Mouse (Mus musculus): Measurements from ENCODE around the gene Bmp7.
A peak's percentile ranks its signal among the peaks of the same experiment; 100 is the strongest.

Gene Bmp7

GRCm38 (mm10) chr2:172940003-172940798 lies at the start of gene Bmp7:
Bmp7 (minus strand) TSS chr2:172940321.
- peak; percentile 72 for DNase-seq (ENCODE audit: low spot score)

DNA sequence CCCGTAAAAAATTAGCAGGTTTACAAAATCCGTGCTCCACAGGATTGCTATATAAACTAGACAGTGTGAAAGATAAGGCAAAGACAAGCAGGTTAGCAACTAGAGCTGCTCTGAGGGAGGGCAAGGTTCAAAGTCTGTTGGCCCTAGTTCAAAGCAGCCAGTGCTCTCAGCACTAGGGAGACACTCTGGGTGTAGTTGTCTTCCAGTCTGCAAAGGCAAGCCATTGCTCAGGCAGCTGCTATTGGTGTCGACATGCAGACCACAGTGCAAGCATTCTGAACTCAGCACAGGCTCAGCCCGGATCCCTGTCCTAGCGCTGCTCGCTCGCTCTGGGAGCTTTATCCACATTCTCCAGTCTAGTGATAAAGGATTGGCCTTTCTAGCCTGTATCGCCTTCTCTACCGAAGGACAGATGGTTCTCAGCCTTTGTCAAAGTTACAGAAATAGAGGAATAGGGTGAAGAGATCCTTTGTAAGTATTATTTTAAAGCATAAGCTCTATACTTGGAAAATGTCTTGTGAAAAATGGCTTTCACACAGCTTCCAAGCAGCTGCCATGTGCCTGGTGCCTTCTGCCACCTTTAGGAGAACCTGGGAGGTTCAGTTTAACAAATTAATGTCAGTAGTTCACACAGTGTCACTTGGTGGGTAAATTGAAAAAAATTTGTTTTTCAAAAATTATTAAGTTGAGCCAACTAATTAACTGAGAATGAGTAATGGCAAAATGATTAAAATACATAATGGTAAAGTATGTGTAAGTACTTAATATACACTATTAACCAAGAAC lies 42.8 kb upstream of the Bmp7 start:
- DNase-seq (ENCODE audit: low spot score) = no peak

GRCm38 (mm10) chr2:172979666-172980345 lies 39.7 kb upstream of the Bmp7 start:
- DNase-seq (ENCODE audit: low spot score) = peak; percentile 89

DNA sequence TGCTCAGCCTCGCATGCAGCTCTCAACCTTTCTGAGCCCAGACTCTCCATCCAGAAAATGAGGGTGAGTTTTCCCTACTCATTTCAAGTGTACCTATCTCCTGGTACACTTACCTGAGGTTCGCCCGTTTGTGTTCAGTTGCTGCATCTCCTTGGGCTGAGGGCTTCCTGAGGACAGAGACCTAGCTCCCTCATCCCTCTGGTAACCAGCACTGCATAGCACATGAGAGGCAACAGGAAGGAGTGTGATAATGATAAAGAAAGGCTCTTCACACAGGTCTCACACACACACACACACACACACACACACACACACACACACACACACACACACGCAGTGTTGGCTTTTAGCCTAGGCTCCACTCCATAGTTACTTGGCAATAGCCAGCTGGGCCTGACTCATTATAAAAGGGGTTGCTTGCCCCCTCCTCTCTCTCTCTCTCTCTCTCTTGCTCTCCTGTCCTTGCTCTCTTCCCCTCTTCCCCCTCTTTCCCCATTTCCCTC lies 38.1 kb upstream of the Bmp7 start:
- no peak for DNase-seq (ENCODE audit: low spot score)

GRCm38 (mm10) chr2:172977409-172978130 lies 37.4 kb upstream of the Bmp7 start, which contains the start of gene Spo11:
Spo11 (plus strand) TSS chr2:172977700.
- DNase-seq (ENCODE audit: low spot score) = peak; percentile 37

- DNase-seq (ENCODE audit: low spot score) = no peak
These were observed 36.6 kb upstream of the Bmp7 start for GRCm38 (mm10) chr2:172976661-172977238.

DNA sequence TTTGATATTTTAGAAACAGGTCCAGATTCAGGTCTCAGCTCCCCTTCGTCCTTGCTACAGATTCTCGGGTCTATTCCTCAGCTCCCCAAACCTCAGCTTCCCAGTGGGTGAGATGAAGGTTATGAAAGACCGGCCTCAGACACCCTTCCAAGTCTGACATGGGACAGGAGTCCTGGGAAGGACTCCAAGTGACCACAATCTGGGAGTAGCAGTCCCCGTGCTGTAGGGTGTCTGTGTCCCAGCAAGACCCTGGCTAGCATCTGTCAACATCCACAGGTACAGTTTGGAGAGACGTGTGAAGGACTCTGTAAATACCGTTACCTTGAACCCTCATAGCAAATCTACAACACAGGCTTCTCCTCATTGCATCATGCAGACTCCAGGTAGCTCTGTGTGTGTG lies 35.0 kb upstream of the Bmp7 start:
- no peak for DNase-seq (ENCODE audit: low spot score)

- DNase-seq (ENCODE audit: low spot score) = no peak
These were observed 34.6 kb upstream of the Bmp7 start for GRCm38 (mm10) chr2:172974701-172975100.

DNA sequence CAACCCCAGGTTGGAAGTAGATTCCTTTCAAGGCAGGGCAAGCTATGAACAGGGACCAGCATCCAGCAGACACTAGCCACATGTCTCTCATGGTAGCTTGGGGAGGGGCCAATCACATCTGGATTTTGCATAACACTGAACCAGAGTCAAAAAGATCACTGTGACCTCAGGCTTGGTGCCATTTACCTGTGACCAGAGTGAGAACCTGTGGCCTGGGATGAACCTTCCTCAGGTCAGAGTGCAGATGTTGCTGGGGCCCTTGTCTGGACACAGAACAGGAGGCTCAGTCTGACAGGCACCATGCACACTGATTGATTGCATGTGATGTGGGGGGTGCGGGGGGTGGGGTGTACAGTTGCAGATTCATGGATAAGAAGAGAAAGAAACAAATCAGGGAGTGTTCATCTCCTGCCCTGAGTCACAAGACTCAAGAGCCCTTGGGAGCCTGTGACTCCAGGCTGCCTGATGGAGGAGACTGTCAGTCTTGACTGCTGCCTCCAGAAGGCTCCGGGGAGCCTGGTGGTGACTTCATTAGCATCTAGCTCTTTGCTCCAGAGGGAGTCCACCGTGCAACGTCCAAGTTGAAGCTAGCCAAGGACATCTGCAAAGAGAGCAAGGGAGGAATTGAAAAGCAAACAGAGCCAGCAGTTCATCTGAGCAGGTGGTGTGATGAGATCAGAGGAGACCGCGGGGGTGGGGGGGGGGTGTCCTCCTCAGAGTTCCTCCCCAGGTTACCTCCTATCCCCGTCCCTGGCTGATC lies 33.9 kb upstream of the Bmp7 start:
- DNase-seq (ENCODE audit: low spot score) = no peak

- no peak for DNase-seq (ENCODE audit: low spot score)
These were observed 31.7 kb upstream of the Bmp7 start for GRCm38 (mm10) chr2:172971865-172972264.

DNA sequence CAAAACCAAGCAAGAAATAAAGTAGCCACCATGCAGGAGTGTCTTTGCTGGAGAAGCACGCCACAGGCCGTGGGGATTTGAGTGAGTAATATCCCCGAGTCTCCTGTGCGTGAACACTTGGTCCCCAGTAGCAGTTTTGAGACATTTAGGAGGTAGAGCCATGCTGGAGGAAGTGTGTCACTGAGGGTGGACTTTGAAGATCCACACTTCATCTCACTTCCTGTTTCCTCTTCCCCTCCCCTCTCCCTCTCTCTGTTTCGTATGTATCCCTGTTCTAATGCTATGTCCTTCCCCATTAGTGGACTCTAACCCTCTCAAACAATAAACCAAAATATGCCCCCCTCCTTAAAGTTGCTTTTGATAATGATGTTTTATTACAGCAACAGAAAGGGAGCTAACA lies 26.4 kb upstream of the Bmp7 start:
- no peak for DNase-seq (ENCODE audit: low spot score)

GRCm38 (mm10) chr2:172965249-172965648 lies 25.1 kb upstream of the Bmp7 start:
- no peak for DNase-seq (ENCODE audit: low spot score)

- DNase-seq (ENCODE audit: low spot score) = no peak
These were observed 21.1 kb upstream of the Bmp7 start for GRCm38 (mm10) chr2:172961211-172961610.

DNA sequence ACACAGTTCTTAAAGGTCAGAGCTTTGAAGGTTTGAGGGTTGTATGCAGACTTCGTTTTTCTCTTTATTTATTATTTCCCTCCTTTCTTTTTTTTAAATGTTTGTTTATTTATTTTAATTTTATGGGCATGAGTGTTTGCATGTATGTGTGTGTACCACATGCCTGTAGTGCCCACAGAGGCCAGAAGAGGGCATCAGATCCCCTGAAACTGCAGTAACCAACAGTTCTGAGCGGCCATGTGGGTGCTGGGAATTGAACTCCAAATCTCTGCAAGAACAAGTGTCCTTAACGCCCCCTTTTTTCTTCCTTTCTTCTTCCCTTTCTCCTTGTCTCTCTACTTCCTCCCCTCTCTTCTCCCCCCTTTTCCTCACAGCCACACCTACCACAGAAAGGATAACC lies 20.2 kb upstream of the Bmp7 start:
- DNase-seq (ENCODE audit: low spot score) = no peak

DNA sequence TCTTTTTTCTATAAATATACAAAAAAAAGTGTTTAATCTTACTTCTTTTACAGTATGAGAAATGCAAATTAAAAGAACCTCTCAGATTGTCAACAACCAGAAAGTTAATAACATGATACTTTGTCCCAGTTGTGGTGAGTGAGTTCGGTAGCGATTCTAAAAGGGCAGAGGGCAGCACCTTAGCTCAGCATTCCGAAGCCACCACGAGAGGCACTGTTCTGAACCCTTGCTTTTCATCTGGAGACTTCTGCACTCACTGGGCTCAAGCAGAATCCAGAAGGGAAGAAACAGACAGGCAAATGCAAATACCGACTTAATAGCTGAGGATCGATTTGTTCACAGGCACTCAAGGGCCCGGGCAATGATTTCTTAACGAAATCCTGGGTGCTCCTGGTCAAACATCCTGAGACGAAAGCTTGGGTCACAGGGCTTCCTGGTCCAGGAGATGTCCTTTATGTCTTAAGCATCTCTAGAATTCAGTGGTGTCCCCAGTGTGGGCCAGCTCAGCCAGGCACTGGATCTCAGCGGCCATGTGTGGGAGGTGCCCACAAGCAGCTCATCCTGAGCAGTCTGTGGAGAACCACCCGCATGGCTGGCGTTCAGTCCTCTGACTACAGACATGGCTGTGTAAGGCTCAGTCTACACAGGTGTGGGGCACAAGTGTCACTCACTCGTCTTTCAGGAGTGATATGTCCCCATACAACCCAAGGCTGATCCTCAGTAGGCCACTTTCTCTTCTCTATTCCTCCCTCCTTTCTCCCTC lies 19.1 kb upstream of the Bmp7 start:
- DNase-seq (ENCODE audit: low spot score) = no peak

GRCm38 (mm10) chr2:172958579-172958978 lies 18.5 kb upstream of the Bmp7 start:
- DNase-seq (ENCODE audit: low spot score) = no peak

DNA sequence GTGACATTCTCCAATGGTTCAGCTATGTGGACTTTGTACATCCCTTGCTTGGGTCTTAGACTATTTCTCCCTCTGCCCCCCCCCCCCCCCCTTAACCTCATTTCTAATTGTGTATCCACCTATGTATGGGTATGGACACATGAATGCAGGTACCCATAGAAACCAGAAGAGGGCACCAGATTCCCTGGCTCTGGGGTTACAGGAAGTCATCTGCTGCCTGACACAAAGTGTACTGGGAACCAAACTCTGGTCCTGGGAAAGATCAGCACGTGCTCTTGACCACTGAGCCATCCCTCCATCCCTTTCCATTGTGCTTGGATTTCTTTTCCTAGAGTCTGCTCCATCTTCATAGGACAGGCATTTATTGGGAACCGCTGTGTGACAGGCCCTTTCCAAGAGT lies 11.9 kb upstream of the Bmp7 start:
- DNase-seq (ENCODE audit: low spot score) = no peak

- no peak for DNase-seq (ENCODE audit: low spot score)
These were observed 10.6 kb upstream of the Bmp7 start for GRCm38 (mm10) chr2:172950722-172951121.

GRCm38 (mm10) chr2:172950119-172950676 lies 10.1 kb upstream of the Bmp7 start:
- DNase-seq (ENCODE audit: low spot score) = no peak

DNA sequence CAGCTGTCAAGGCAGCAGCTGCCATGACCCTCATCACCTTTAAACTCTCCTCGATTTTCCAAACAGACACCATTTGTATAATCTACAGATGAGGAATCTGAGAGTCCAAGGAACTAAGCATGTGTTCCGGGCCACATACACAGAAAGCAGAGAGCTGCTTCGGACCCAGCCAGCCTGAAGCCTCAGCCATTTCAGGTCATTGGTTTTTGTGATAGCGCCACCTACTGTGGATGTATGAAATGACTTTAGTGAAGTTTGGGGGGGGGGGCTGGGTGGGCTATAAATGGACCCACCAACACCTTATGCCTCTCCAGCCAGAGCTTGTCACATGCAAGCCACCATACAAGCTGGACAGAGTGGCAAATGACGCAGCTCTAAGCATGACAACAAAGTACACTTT lies 8.9 kb upstream of the Bmp7 start:
- no peak for DNase-seq (ENCODE audit: low spot score)
